Mouse (Mus musculus) hematopoietic stem cell, adult 5-6 weeks (primary cell): Measurements from ENCODE around the gene Tmem183a. TPM values are rescaled to one million over a fixed set of nuclear protein-coding genes. Genes with fewer than 3 reads are reported as not detected.

Source experiments
- ATAC-seq, 2 experiments: fragments of 125-278 bp in 1 of 2; replicated peaks in 1 of 2; 2 replicates each; pipeline ENCODE4 v1.8.0; 2016 to 2017; ENCODE audit warnings: inconsistent platforms in 2 of 2, mild to moderate bottlenecking in 2 of 2, moderate number of reproducible peaks in 2 of 2, low read depth in 1 of 2, moderate TSS enrichment in 1 of 2; ENCODE audit not compliant: low FRiP score in 2 of 2, poor library complexity in 2 of 2, severe bottlenecking in 2 of 2, insufficient read depth in 1 of 2, low TSS enrichment in 1 of 2
- total RNA-seq: library from RNA; stranded (forward); fragments of 172-1452, 232-1000 nt; gene quantifications from 2 replicates; pipeline ENCODE4 v1.2.3, GENCODE M21; 2017

Tmem183a gene
- total RNA-seq, 1 experiment from 2014 or later: 84.2 TPM

GRCm38 (mm10) chr1:134360656-134361055 is 1.1 kb downstream of the Tmem183a start:
- no peak for ATAC-seq

- ATAC-seq: no peak
Measured at GRCm38 (mm10) chr1:134357461-134357860, 4.3 kb downstream of the Tmem183a start.

GRCm38 (mm10) chr1:134353326-134353725 is 8.5 kb downstream of the Tmem183a start:
- no peak for ATAC-seq

GRCm38 (mm10) chr1:134347791-134348190 is 14.0 kb downstream of the Tmem183a start:
- ATAC-seq: no peak

- ATAC-seq: no peak
Measured at GRCm38 (mm10) chr1:134345075-134345474, 16.7 kb downstream of the Tmem183a start.

GRCm38 (mm10) chr1:134344005-134344950 is 17.5 kb downstream of the Tmem183a start:
- ATAC-seq: peak; percentile 82 to 85

- ATAC-seq: no peak
Measured at GRCm38 (mm10) chr1:134343567-134343966, 18.2 kb downstream of the Tmem183a start.

GRCm38 (mm10) chr1:134342781-134343310 is 18.9 kb downstream of the Tmem183a start:
- no peak for ATAC-seq

GRCm38 (mm10) chr1:134342278-134342664 is 19.5 kb downstream of the Tmem183a start:
- ATAC-seq: no peak

GRCm38 (mm10) chr1:134341641-134342277 is 20.0 kb downstream of the Tmem183a start:
- ATAC-seq: no peak

- ATAC-seq: no peak
Measured at GRCm38 (mm10) chr1:134339757-134340619, 21.8 kb downstream of the Tmem183a start.

GRCm38 (mm10) chr1:134339162-134339561 is 22.6 kb downstream of the Tmem183a start:
- no peak for ATAC-seq

GRCm38 (mm10) chr1:134336958-134337710 is 24.6 kb downstream of the Tmem183a start:
- ATAC-seq: no peak

GRCm38 (mm10) chr1:134335924-134336810 is 25.6 kb downstream of the Tmem183a start:
- ATAC-seq: no peak

- no peak for ATAC-seq
Measured at GRCm38 (mm10) chr1:134335211-134335923, 26.4 kb downstream of the Tmem183a start.
